Mouse (Mus musculus) C2C12 (cell line): ENCODE data around the gene Nrg3. TPM values are rescaled to one million over a fixed set of nuclear protein-coding genes. Genes with fewer than 3 reads are reported as not detected.
"Not testable (repeated sequence)": the region's sequence is repeated elsewhere in the genome, so short reads cannot be mapped to it uniquely, and the experiment has no call there.

Experiments
- H3K27me3 ChIP-seq: one replicate; pipeline ENCODE4 v1.6.1; 2011; ENCODE audit not compliant: control insufficient read depth, insufficient read depth, insufficient read length
- H3K36me3 ChIP-seq: one replicate; pipeline ENCODE4 v1.6.1; 2011; ENCODE audit not compliant: control insufficient read depth, insufficient read depth
- H3K4me3 ChIP-seq: one replicate; pipeline ENCODE4 v1.5.1; 2011; ENCODE audit warnings: mild to moderate bottlenecking, control low read depth; ENCODE audit not compliant: poor library complexity, insufficient read depth, severe bottlenecking
- H3K79me2 ChIP-seq: one replicate; pipeline ENCODE4 v1.6.1; 2011; ENCODE audit not compliant: control insufficient read depth, insufficient read depth
- H3K79me3 ChIP-seq: one replicate; pipeline ENCODE4 v1.6.1; 2011; ENCODE audit warnings: low read depth, control low read depth
- H3ac ChIP-seq: one replicate; pipeline ENCODE3; 2011; ENCODE audit warnings: low read depth; ENCODE audit not compliant: control insufficient read depth, insufficient read length
- CEBPB ChIP-seq: IDR thresholded peaks from one replicate; pipeline ENCODE4 v1.6.1; 2011; ENCODE audit warnings: low read depth, mild to moderate bottlenecking, control low read depth, moderate library complexity
- CTCF ChIP-seq: IDR thresholded peaks from one replicate; pipeline ENCODE4 v1.5.1; 2011; ENCODE audit not compliant: control insufficient read depth, insufficient read depth, insufficient read length
- FOSL1 ChIP-seq: IDR thresholded peaks from one replicate; pipeline ENCODE4 v1.8.0; 2011; ENCODE audit warnings: mild to moderate bottlenecking, low read length; ENCODE audit not compliant: poor library complexity, insufficient read depth, severe bottlenecking
- MAX ChIP-seq: IDR thresholded peaks from one replicate; pipeline ENCODE4 v1.6.1; 2011; ENCODE audit warnings: mild to moderate bottlenecking, control low read depth
- MYOD1 ChIP-seq: IDR thresholded peaks from one replicate; pipeline ENCODE4 v1.6.1; 2011; ENCODE audit warnings: low read depth; ENCODE audit not compliant: control insufficient read depth, insufficient read length
- MYOG ChIP-seq: IDR thresholded peaks from one replicate; pipeline ENCODE4 v1.6.1; 2011; ENCODE audit not compliant: control insufficient read depth, insufficient read length; ENCODE audit errors: extremely low read depth
- USF1 ChIP-seq: IDR thresholded peaks from one replicate; pipeline ENCODE4 v1.6.1; 2011; ENCODE audit warnings: low read depth, mild to moderate bottlenecking, control low read depth, moderate library complexity
- microRNA-seq: library from miRNA; unstranded; fragments of <30 nt; microRNA quantifications from one replicate; pipeline ENCODE4, GENCODE M21; 2019; ENCODE audit warnings: borderline microRNAs expressed
- polyA plus RNA-seq: library from polyadenylated mRNA; unstranded; fragments of >200 nt; fragmentation: generic; extraction: Trizol; gene quantifications from one replicate; pipeline ENCODE4 v1.2.1, GENCODE M21; 2012; ENCODE audit warnings: missing spikeins

Nrg3 gene
- polyA plus RNA-seq, 1 experiment = not detected

DNA sequence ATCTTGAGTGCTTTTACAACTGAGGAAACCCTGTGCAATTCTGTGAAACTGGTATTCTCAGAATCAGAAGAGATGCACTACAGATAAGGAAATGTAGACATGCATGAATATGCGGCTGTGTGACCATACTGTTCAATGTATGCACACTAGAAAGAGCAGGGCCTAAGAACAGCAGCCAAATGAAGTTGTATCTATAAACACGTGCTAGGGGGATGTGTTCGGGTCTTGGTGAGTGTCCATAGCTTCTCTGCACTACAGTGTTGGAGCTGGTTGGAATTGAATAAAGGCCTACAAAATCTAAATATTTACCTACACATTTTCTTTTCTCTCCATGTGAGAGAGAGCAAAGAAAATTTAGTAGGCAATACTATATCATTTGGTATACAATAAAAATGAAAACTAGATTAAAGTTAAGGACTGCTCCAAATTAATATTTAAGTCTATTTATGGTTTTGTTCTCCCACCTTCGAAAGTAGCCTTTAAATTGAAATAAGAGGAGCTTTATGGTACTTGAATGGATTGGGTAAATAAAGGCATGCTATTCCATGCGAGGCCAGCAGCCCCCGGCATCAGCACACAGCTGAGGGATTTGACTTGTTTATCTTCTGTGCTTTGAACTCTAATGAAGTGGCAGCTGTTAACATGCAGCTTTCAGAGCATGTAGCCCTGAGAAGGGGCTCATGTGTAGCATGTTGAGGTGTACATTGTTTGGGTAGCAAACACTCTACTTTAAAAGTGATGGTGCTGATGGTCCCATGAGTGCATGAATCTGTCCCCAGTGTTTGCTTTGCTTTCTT lies 1038.9 kb downstream of the Nrg3 start:
- no peak for TF ChIP-seq CEBPB
- TF ChIP-seq MYOD1 = no peak
- no peak for TF ChIP-seq MYOG
- TF ChIP-seq MAX = no peak
- TF ChIP-seq USF1 = no peak
- H3K79me2 ChIP-seq = no peaks in the 10 kb centered on the region
- no peaks in the 10 kb centered on the region for H3K79me3 ChIP-seq
- no peaks in the 10 kb centered on the region for H3K27me3 ChIP-seq
- H3K4me3 ChIP-seq = no peak overlapping the region
- no peak overlapping the region for H3ac ChIP-seq
- H3K36me3 ChIP-seq = no peaks in the 10 kb centered on the region

DNA sequence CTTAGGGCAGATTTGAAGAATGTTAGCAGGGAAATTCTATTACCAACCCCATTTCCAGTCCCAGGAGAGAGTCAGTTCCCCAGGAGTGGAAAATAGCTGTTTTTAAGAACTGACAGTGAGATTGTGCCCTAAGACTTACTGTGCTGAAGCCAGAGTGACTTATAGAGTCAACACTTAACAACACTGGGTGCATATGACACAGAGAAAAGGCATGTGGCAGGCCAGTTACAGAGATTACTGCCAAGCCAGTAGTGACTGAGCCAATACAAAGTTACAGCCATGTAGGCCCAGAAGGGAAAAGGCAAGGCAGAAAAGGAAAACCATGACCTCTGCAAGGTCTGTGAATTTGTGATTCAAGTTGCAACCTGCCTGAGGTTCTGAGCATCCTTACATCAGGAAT lies 1098.2 kb downstream of the Nrg3 start:
- TF ChIP-seq USF1 = no peak
- no peak for TF ChIP-seq FOSL1
- TF ChIP-seq CEBPB = no peak
- no peak for TF ChIP-seq MAX
- no peak for TF ChIP-seq CTCF
- TF ChIP-seq MYOG = no peak
- H3K4me3 ChIP-seq = no peak overlapping the region
- no peaks in the 10 kb centered on the region for H3K79me2 ChIP-seq
- no peaks in the 10 kb centered on the region for H3K79me3 ChIP-seq
- no peaks in the 10 kb centered on the region for H3K36me3 ChIP-seq
- no peaks in the 10 kb centered on the region for H3K27me3 ChIP-seq
- H3ac ChIP-seq = no peak overlapping the region

DNA sequence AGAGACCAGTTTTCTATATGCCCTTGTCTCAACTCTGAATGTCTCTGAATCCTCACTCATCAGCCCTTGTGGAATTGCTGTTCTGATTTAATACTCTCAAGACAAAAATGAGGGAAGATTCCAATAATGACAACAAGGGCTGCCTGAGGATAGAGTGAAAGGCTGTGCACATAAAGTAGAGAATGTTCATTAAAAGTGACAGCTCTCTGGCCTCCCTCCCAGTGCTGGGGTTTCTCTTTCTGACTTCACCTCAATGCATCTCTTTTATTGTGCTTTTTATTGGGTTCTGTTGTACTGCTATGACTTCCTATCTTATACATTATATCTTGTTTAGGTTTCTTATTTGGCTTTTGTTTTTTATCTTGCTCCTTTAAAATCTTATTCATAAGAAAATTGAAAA lies 1131.9 kb downstream of the Nrg3 start:
- no peaks in the 10 kb centered on the region for H3K27me3 ChIP-seq
- no peaks in the 10 kb centered on the region for H3K79me3 ChIP-seq
- H3K4me3 ChIP-seq = no peak overlapping the region
- H3ac ChIP-seq = no peak overlapping the region
- no peak for TF ChIP-seq MAX
- TF ChIP-seq MYOG = no peak
- TF ChIP-seq FOSL1 = no peak
- TF ChIP-seq MYOD1 = no peak
- H3K79me2 ChIP-seq = no peaks in the 10 kb centered on the region
- H3K36me3 ChIP-seq = no peaks in the 10 kb centered on the region

DNA sequence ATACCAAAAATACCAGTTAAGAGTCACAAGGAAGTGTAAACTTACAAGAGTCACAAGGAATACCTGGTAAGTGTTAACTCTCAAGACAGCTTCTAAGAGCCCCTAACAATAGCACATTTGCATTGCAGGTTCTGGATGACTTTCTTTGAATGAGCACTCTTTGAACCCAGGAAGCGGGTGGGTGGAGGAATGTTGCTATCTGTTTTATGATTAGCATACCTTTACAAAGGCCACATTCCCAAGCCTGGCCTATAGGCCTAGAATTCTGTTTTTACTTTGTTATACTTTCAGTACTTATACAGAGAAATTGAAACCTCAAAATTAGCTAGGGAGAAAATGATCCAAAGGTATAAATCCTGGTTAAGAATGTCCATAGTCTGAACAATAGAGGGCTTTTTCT lies 1150.0 kb downstream of the Nrg3 start:
- H3K4me3 ChIP-seq, H3ac ChIP-seq, H3K79me2 ChIP-seq, H3K79me3 ChIP-seq, H3K36me3 ChIP-seq, H3K27me3 ChIP-seq: not testable (repeated sequence)

DNA sequence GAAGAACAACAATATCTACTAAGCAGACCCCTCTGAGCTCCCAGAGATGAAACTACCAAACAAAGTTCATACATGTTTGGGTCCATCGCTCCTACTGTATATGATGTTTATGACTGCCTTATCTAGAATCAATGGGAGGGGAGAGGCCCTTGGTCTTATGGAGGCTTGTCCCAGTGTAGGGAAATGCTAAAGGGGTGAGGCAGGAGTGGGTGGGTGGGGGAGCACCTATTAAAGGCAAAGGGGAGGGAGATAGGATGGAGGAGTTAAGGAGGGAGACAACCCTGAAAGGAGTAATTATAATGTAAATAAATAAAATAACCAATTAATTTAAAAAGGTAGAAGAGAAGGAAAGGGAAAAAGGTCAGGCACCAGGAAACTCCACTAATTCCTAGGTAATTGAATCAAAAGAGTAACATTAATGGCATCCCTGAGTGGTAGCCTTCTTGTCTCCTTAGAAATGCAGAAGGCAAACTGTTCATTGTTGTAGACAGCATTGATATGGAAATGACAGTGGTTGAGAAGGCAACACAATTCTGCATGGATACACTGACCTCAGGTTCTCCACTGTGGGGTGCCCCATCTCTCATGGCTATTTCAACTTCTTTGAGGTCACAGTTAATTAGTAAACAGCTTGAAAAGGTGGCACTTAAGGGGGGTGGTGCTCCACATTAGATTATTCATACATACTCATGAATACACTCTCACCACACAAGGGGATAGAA lies 1152.1 kb downstream of the Nrg3 start:
- Histone ChIP-seq H3K79me3 (no peaks in the 10 kb centered on the region), H3K36me3 (no peaks in the 10 kb centered on the region), H3K4me3 (no peak overlapping the region), H3ac (no peak overlapping the region), H3K27me3 (no peaks in the 10 kb centered on the region), H3K79me2 (no peaks in the 10 kb centered on the region)
- TF ChIP-seq USF1 = no peak
- TF ChIP-seq FOSL1 = no peak
- no peak for TF ChIP-seq CTCF
- no peak for TF ChIP-seq CEBPB
- no peak for TF ChIP-seq MYOD1
- TF ChIP-seq MYOG = no peak
- no peak for TF ChIP-seq MAX

Small RNA genes within 50 kb of the gene (microRNA-seq; reads per million reads assigned to microRNA genes)
- gene Gm27332 = not detected
